Mouse (Mus musculus) cortical plate, adult 2 months (tissue): ENCODE data around the gene Vrk1.

ENCODE experiments used
- CTCF ChIP-seq: fragments of 200-500 bp; IDR thresholded peaks from 2 replicates; pipeline ENCODE4 v1.5.1; 2011; ENCODE audit warnings: mild to moderate bottlenecking, control low read depth, low read length; ENCODE audit not compliant: insufficient read depth; ENCODE audit errors: extremely low read depth
- POLR2A ChIP-seq: fragments of 200-500 bp; IDR thresholded peaks from 2 replicates; pipeline ENCODE4 v1.6.1; 2011; ENCODE audit warnings: mild to moderate bottlenecking, low read length, control low read depth; ENCODE audit not compliant: insufficient read depth; ENCODE audit errors: extremely low read depth

DNA sequence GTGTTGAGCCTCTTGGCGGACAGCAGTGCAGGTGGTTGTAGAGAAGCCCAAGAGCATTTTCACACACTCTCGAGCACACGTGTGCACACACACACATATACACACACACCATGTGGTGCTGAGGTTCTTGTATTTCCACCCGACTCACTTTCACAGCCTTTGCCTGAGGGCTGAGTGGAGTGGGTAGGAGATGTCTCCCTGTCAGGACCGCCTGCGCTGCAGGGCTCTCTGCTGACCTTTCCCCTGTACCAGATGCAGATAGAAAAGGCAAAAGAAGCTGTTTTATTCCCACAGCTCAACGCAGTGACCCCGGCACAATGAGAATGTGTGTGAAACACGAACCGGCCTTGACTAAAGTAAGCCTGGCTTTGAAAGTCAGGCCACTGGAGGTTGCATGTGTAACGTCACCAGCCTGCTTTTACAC, 72.9 kb downstream of the Vrk1 start:
- no peak for TF ChIP-seq CTCF
- TF ChIP-seq POLR2A, result no peak
